Mouse (Mus musculus) midbrain, embryonic 11.5 days (tissue): ENCODE results near the gene Trp53inp2. TPM values are rescaled to one million over a fixed set of nuclear protein-coding genes. Genes with fewer than 3 reads are reported as not detected.

Experiments
- ATAC-seq: fragments of 200-750 bp; cut with Nextera tagmentation; 2 replicates; pipeline ENCODE4 v1.8.0; 2017; ENCODE audit warnings: moderate TSS enrichment, moderate library complexity; ENCODE audit not compliant: low FRiP score
- DNase-seq: peaks from one replicate; pipeline ENCODE4 v3.0.0; 2015; ENCODE audit warnings: low spot score; ENCODE audit errors: missing footprints
- H3K27ac ChIP-seq: fragments of 300-500 bp; sonication (generic); 2 replicates; pipeline ENCODE4 v1.5.1; 2014; ENCODE audit warnings: low read depth, low read length
- H3K27me3 ChIP-seq: fragments of 300-500 bp; sonication (generic); 2 replicates; pipeline ENCODE4 v1.6.1; 2014; ENCODE audit warnings: mild to moderate bottlenecking, low read length, moderate library complexity, mixed read lengths; ENCODE audit not compliant: control insufficient read depth, insufficient read depth
- H3K36me3 ChIP-seq: fragments of 300-500 bp; sonication (generic); 2 replicates; pipeline ENCODE4 v1.6.1; 2014; ENCODE audit warnings: mild to moderate bottlenecking, low read length, moderate library complexity, mixed read lengths; ENCODE audit not compliant: control insufficient read depth, insufficient read depth
- H3K4me1 ChIP-seq: fragments of 300-500 bp; sonication (generic); 2 replicates; pipeline ENCODE4 v1.6.1; 2014; ENCODE audit warnings: low read length; ENCODE audit not compliant: control insufficient read depth, insufficient read depth
- H3K4me2 ChIP-seq: fragments of 300-500 bp; sonication (generic); 2 replicates; pipeline ENCODE4 v1.6.1; 2014; ENCODE audit warnings: mild to moderate bottlenecking, moderate library complexity
- H3K4me3 ChIP-seq: fragments of 300-500 bp; sonication (generic); 2 replicates; pipeline ENCODE4 v1.5.1; 2014; ENCODE audit warnings: low read depth, low read length
- H3K9ac ChIP-seq: fragments of 300-500 bp; sonication (generic); 2 replicates; pipeline ENCODE4 v1.6.1; 2014; ENCODE audit warnings: low read length
- H3K9me3 ChIP-seq: fragments of 300-500 bp; sonication (generic); 2 replicates; pipeline ENCODE4 v1.6.1; 2016; ENCODE audit warnings: low read length; ENCODE audit not compliant: control insufficient read depth
- WGBS: fragments of 180-500 bp; shearing (Covaris S2); extraction: QIAGEN DNeasy Blood & Tissue Kit; methylation state at CpG from one replicate; pipeline ENCODE4 v1.1.7; 2014; 5-methylcytosine and 5-hydroxymethylcytosine counted together
- microRNA counts: library from miRNA; unstranded; fragments of <30 nt; microRNA quantifications from one replicate; lab custom pipeline; 2015
- microRNA-seq: library from miRNA; unstranded; fragments of <30 nt; microRNA quantifications from one replicate; pipeline ENCODE4, GENCODE M21; 2017
- polyA plus RNA-seq: library from polyadenylated mRNA; unstranded; fragments of >200 nt; fragmentation: Nextera tagmentation; extraction: Ambion mirVana; gene quantifications from 2 replicates; pipeline ENCODE4 v1.2.1, GENCODE M21; 2014

Trp53inp2 gene
- polyA plus RNA-seq, 1 experiment from 2014 or later: 63.4 TPM

GRCm38 (mm10) chr2:155400276-155400675 is 19.4 kb downstream of the Trp53inp2 start:
- ATAC-seq (no peak), DNase-seq (no peak)
- no peak overlapping the region for H3K4me2 ChIP-seq
- no peaks in the 10 kb centered on the region for H3K9me3 ChIP-seq
- no peaks in the 10 kb centered on the region for H3K27me3 ChIP-seq
- H3K36me3 ChIP-seq: peaks cover 3% of the 10 kb centered on the region; the same call in 1 of the 2 replicates
- no peak overlapping the region for H3K9ac ChIP-seq
- H3K4me1 ChIP-seq: no peaks in the 10 kb centered on the region
- H3K27ac ChIP-seq: no peak overlapping the region
- no peak overlapping the region for H3K4me3 ChIP-seq

GRCm38 (mm10) chr2:155401926-155402325 is 21.1 kb downstream of the Trp53inp2 start:
- Histone ChIP-seq H3K36me3 (peaks cover 11% of the 10 kb centered on the region; the same call in 1 of the 2 replicates), H3K27ac (no peak overlapping the region), H3K9ac (no peak overlapping the region), H3K4me1 (no peaks in the 10 kb centered on the region), H3K9me3 (no peaks in the 10 kb centered on the region), H3K4me3 (no peak overlapping the region), H3K27me3 (no peaks in the 10 kb centered on the region), H3K4me2 (no peak overlapping the region)
- WGBS: 97% methylated on average over 4 of the region's 4 CpGs
- ATAC-seq (no peak), DNase-seq (peak; percentile 23)

- no peak overlapping the region for H3K4me3 ChIP-seq
- no peaks in the 10 kb centered on the region for H3K27me3 ChIP-seq
- peak; percentile 53 for DNase-seq
- no peak overlapping the region for H3K9ac ChIP-seq
- no peak for ATAC-seq
- H3K4me2 ChIP-seq: no peak overlapping the region
- H3K4me1 ChIP-seq: no peaks in the 10 kb centered on the region
- 97% methylated on average over 1 of the region's 1 CpGs for WGBS
- H3K36me3 ChIP-seq: peaks cover 19% of the 10 kb centered on the region
- no peaks in the 10 kb centered on the region for H3K9me3 ChIP-seq
- H3K27ac ChIP-seq: no peak overlapping the region
These were observed 23.8 kb downstream of the Trp53inp2 start for GRCm38 (mm10) chr2:155404635-155405034.

- Histone ChIP-seq H3K27ac (no peak overlapping the region), H3K36me3 (peaks cover 14% of the 10 kb centered on the region)
These were observed 40.1 kb downstream of the Trp53inp2 start for GRCm38 (mm10) chr2:155420911-155421310.

GRCm38 (mm10) chr2:155436445-155436844 is 55.6 kb downstream of the Trp53inp2 start:
- Histone ChIP-seq H3K4me2 (no peak overlapping the region), H3K9me3 (no peaks in the 10 kb centered on the region), H3K36me3 (peaks cover 11% of the 10 kb centered on the region), H3K27me3 (no peaks in the 10 kb centered on the region), H3K9ac (no peak overlapping the region), H3K4me1 (no peaks in the 10 kb centered on the region), H3K4me3 (no peak overlapping the region), H3K27ac (no peak overlapping the region)
- DNase-seq (peak; percentile 78), ATAC-seq (no peak)

More at GRCm38 (mm10) chr2:155420911-155421310, 40.1 kb downstream of the Trp53inp2 start:
- Histone ChIP-seq H3K27me3 (no peaks in the 10 kb centered on the region), H3K9me3 (no peaks in the 10 kb centered on the region), H3K4me2 (no peak overlapping the region), H3K4me3 (no peak overlapping the region), H3K9ac (no peak overlapping the region), H3K4me1 (no peaks in the 10 kb centered on the region)
- no peak for ATAC-seq
- DNase-seq: peak; percentile 28
- WGBS: 91% methylated on average over 2 of the region's 2 CpGs

MicroRNAs within 50 kb of the gene (microRNA counts, 519-probe panel; counts per million panel counts)
- not detected for microRNA mmu-miR-695 (lab: Ali Mortazavi, UCI)

Small RNAs within 50 kb of the gene (microRNA-seq; reads per million reads assigned to microRNA genes)
- not detected for gene Mir695

Other genes with a start within 250 kb of the Trp53inp2 start
- 52.2 and 56.5 TPM in 2 replicates for gene Itch, start 247.6 kb upstream of the Trp53inp2 start, polyA plus RNA-seq
- gene Dynlrb1, start 144.5 kb upstream of the Trp53inp2 start, polyA plus RNA-seq: 495 and 519 TPM in 2 replicates
- gene Map1lc3a, start 104.8 kb upstream of the Trp53inp2 start, polyA plus RNA-seq: 118 and 130 TPM in 2 replicates
- gene Pigu, start 23.6 kb upstream of the Trp53inp2 start, polyA plus RNA-seq: 52.8 and 63.6 TPM in 2 replicates
- 33.5 and 33.6 TPM in 2 replicates for gene Ncoa6, start 92.8 kb downstream of the Trp53inp2 start, polyA plus RNA-seq
- 21.9 and 23.1 TPM in 2 replicates for gene Acss2, start 136.9 kb downstream of the Trp53inp2 start, polyA plus RNA-seq
- 10.3 and 12.9 TPM in 2 replicates for gene Ggt7, start 137.2 kb downstream of the Trp53inp2 start, polyA plus RNA-seq
- 14.7 and 17.5 TPM in 2 replicates for gene Gss, start 211.8 kb downstream of the Trp53inp2 start, polyA plus RNA-seq
- 0.59 and 0.63 TPM in 2 replicates for gene Myh7b, start 230.2 kb downstream of the Trp53inp2 start, polyA plus RNA-seq